In the genomic region with DNA sequence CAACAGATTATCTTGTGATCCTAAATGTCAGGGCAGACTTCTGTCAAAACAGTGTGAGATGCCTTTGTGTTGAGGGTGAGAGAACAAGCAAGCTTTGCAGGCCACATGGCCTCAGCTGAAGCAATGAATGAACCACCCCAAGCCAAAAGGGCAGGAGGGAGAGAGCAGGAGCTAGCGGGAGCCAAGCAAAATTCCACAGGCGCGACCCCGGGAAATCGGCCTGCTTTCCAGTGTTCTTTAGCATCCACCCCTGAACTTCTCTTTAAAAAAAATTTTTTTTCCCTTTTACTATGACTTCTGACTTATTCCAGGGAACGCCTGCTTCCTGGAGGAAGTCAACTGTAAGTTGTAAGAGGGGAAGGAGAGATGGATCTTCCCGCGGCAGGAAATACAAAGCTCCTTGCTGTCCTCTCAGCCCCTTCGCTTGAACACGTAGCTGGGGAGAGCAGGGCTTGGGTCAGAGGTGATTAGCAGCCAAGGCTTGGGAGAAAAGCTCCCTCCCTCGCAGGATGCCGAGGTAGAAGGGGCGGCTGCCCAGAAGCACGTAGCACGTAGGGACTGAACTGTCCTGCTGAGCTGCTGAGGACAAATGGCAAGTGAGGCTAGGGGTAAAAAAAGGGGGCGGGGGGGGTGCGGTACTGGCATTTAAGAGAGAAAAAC, we compare ENCODE assay signal across 9 mouse cellular contexts. TPM values are rescaled to one million over a fixed set of nuclear protein-coding genes. Genes with fewer than 3 reads are reported as not detected.
DNase-seq lines count a peak whose midpoint lies in the region; ATAC-seq lines count a peak whose summit lies in the region.
"Had no signal": no experiment of that assay in that cellular context is flagged by ENCODE, and none has a peak within 500 bp of the region (broad histone marks: within the 10 kb centered on the region; RNA-seq: fewer than 3 reads in every experiment).

No protein-coding gene starts in this region.

- ATAC-seq in forebrain, embryonic 12.5 days (ENCODE audit: low FRiP score), result no peak
- no peak for ATAC-seq in forebrain, embryonic 15.5 days (replicated peaks)
- ATAC-seq in midbrain, embryonic 11.5 days (ENCODE audit: low FRiP score), result no peak
- no peak for ATAC-seq in midbrain, embryonic 15.5 days (replicated peaks)
- 0 out of 2 replicates have a peak, but pooled peaks have one; percentile 27 for ATAC-seq in kidney, embryonic 16.5 days (ENCODE audit: low FRiP score, low TSS enrichment)
- no peak for ATAC-seq in megakaryocyte, adult 5-6 weeks (ENCODE audit: poor library complexity, severe bottlenecking)

- no peaks in the 10 kb centered on the region for H3K9me3 ChIP-seq in forebrain, embryonic 12.5 days
- no peaks in the 10 kb centered on the region for H3K9me3 ChIP-seq in forebrain, embryonic 15.5 days
- H3K9me3 ChIP-seq in midbrain, embryonic 11.5 days (ENCODE audit: control insufficient read depth, low read length), result no peaks in the 10 kb centered on the region
- H3K9me3 ChIP-seq in midbrain, embryonic 15.5 days, result no peaks in the 10 kb centered on the region
- no peaks in the 10 kb centered on the region for H3K9me3 ChIP-seq in kidney, embryonic 16.5 days (ENCODE audit: low read length)
- H3K9me3 ChIP-seq: stomach, embryonic 15.5 days had no signal

- H3K27me3 ChIP-seq in forebrain, embryonic 12.5 days, result peaks cover 7% of the 10 kb centered on the region; the same call in 1 of the 2 replicates
- H3K27me3 ChIP-seq in forebrain, embryonic 15.5 days, result 0 out of 2 replicates have a peak, but pooled peaks cover 3% of the 10 kb centered on the region
- no peaks in the 10 kb centered on the region; the same call in 1 of the 2 replicates for H3K27me3 ChIP-seq in midbrain, embryonic 11.5 days (ENCODE audit: control insufficient read depth, insufficient read depth, low read length)
- no peaks in the 10 kb centered on the region for H3K27me3 ChIP-seq in midbrain, embryonic 15.5 days (replicated peaks)
- H3K27me3 ChIP-seq in kidney, embryonic 16.5 days (ENCODE audit: insufficient read depth, low read length), result peaks cover 4% of the 10 kb centered on the region; the same call in 1 of the 2 replicates
- H3K27me3 ChIP-seq: stomach, embryonic 15.5 days had no signal

- peak; percentile 90 for DNase-seq in midbrain, embryonic 11.5 days (ENCODE audit: low spot score, missing footprints)
- peak; percentile 25 for DNase-seq in retina, embryonic 14.5 days (ENCODE audit: low spot score)
- DNase-seq in cerebellum, adult 11 months, result no peak

- WGBS in forebrain, embryonic 12.5 days, result 4% methylated on average over 17 of the region's 17 CpGs
- WGBS in forebrain, embryonic 15.5 days, result 3% methylated on average over 17 of the region's 17 CpGs
- WGBS in midbrain, embryonic 11.5 days, result 9% methylated on average over 17 of the region's 17 CpGs
- WGBS in midbrain, embryonic 15.5 days, result 9% methylated on average over 17 of the region's 17 CpGs
- WGBS in kidney, embryonic 16.5 days, result 10% methylated on average over 17 of the region's 17 CpGs

- no peak overlapping the region for H3K27ac ChIP-seq in forebrain, embryonic 12.5 days
- no peak overlapping the region for H3K27ac ChIP-seq in forebrain, embryonic 15.5 days (replicated peaks)
- no peak overlapping the region for H3K27ac ChIP-seq in midbrain, embryonic 11.5 days (ENCODE audit: low read depth, low read length)
- H3K27ac ChIP-seq in midbrain, embryonic 15.5 days, result no peak overlapping the region
- peak overlapping the region; percentile 39; the same call in 1 of the 2 replicates for H3K27ac ChIP-seq in kidney, embryonic 16.5 days (ENCODE audit: low read length)
- H3K27ac ChIP-seq: stomach, embryonic 15.5 days had no signal

- peaks cover 10% of the 10 kb centered on the region for H3K4me1 ChIP-seq in forebrain, embryonic 12.5 days
- no peaks in the 10 kb centered on the region for H3K4me1 ChIP-seq in forebrain, embryonic 15.5 days
- H3K4me1 ChIP-seq in midbrain, embryonic 11.5 days (ENCODE audit: control insufficient read depth, insufficient read depth, low read length), result peaks cover 6% of the 10 kb centered on the region; the same call in 1 of the 2 replicates
- no peaks in the 10 kb centered on the region; the same call in 1 of the 2 replicates for H3K4me1 ChIP-seq in midbrain, embryonic 15.5 days
- peaks cover 10% of the 10 kb centered on the region; the same call in 1 of the 2 replicates for H3K4me1 ChIP-seq in kidney, embryonic 16.5 days (ENCODE audit: insufficient read depth, low read length)

- H3K36me3 ChIP-seq in forebrain, embryonic 12.5 days (replicated peaks), result no peaks in the 10 kb centered on the region
- no peaks in the 10 kb centered on the region for H3K36me3 ChIP-seq in forebrain, embryonic 15.5 days
- H3K36me3 ChIP-seq in midbrain, embryonic 11.5 days (ENCODE audit: control insufficient read depth, insufficient read depth, low read length), result no peaks in the 10 kb centered on the region
- no peaks in the 10 kb centered on the region for H3K36me3 ChIP-seq in midbrain, embryonic 15.5 days (replicated peaks)
- H3K36me3 ChIP-seq in kidney, embryonic 16.5 days (ENCODE audit: insufficient read depth, low read length), result no peaks in the 10 kb centered on the region
- H3K36me3 ChIP-seq: stomach, embryonic 15.5 days had no signal

- no peak overlapping the region for H3K9ac ChIP-seq in forebrain, embryonic 12.5 days
- H3K9ac ChIP-seq in forebrain, embryonic 15.5 days (replicated peaks), result no peak overlapping the region
- H3K9ac ChIP-seq in midbrain, embryonic 11.5 days (ENCODE audit: low read length), result peak overlapping the region; percentile 22; the same call in 1 of the 2 replicates
- H3K9ac ChIP-seq in midbrain, embryonic 15.5 days, result no peak overlapping the region
- H3K9ac ChIP-seq in kidney, embryonic 16.5 days (replicated peaks; ENCODE audit: low read length), result no peak overlapping the region
- H3K9ac ChIP-seq: stomach, embryonic 15.5 days had no signal

- no peak overlapping the region for H3K4me3 ChIP-seq in forebrain, embryonic 12.5 days (replicated peaks)
- H3K4me3 ChIP-seq in forebrain, embryonic 15.5 days, result no peak overlapping the region
- H3K4me3 ChIP-seq in midbrain, embryonic 11.5 days (ENCODE audit: low read depth, low read length), result no peak overlapping the region
- H3K4me3 ChIP-seq in midbrain, embryonic 15.5 days, result no peak overlapping the region
- no peak overlapping the region for H3K4me3 ChIP-seq in kidney, embryonic 16.5 days (ENCODE audit: low read length)
- H3K4me3 ChIP-seq: stomach, embryonic 15.5 days had no signal

- peak overlapping the region; percentile 13 for H3K4me2 ChIP-seq in forebrain, embryonic 12.5 days
- H3K4me2 ChIP-seq in forebrain, embryonic 15.5 days (replicated peaks), result no peak overlapping the region
- peak overlapping the region; percentile 24 for H3K4me2 ChIP-seq in midbrain, embryonic 11.5 days
- H3K4me2 ChIP-seq in midbrain, embryonic 15.5 days, result no peak overlapping the region
- H3K4me2 ChIP-seq in kidney, embryonic 16.5 days (replicated peaks; ENCODE audit: low read depth, low read length), result 0 out of 2 replicates have a peak overlapping the region, but pooled peaks have one; percentile 1
- H3K4me2 ChIP-seq: stomach, embryonic 15.5 days had no signal

RNA-seq across cellular contexts. Expression of a gene that starts 25.3 kb away (rescaled TPM):
- polyA plus RNA-seq in forebrain, embryonic 12.5 days (2016; fragmentation: Nextera tagmentation; extraction: Ambion mirVana), result 528 and 531 TPM in 2 replicates
- 479 and 516 TPM in 2 replicates for polyA plus RNA-seq in forebrain, embryonic 15.5 days (2015; fragmentation: Nextera tagmentation; extraction: Ambion mirVana)
- 562 and 573 TPM in 2 replicates for polyA plus RNA-seq in midbrain, embryonic 11.5 days (2014; fragmentation: Nextera tagmentation; extraction: Ambion mirVana)
- polyA plus RNA-seq in midbrain, embryonic 15.5 days (2015; fragmentation: Nextera tagmentation; extraction: Ambion mirVana), result 425 and 436 TPM in 2 replicates
- polyA plus RNA-seq in kidney, embryonic 16.5 days (2015; fragmentation: Nextera tagmentation; extraction: Ambion mirVana), result 407 and 409 TPM in 2 replicates
- total RNA-seq in megakaryocyte, adult 5-6 weeks (2015), result 253 and 319 TPM in 2 replicates
- 198 and 242 TPM in 2 replicates for total RNA-seq in megakaryocyte, adult 5-6 weeks (2017)

RNA-seq across cellular contexts. Expression of a gene that starts 59.6 kb away (rescaled TPM):
- 3.2 and 4.2 TPM in 2 replicates for polyA plus RNA-seq in forebrain, embryonic 12.5 days (2016; fragmentation: Nextera tagmentation; extraction: Ambion mirVana)
- 3.7 and 4.1 TPM in 2 replicates for polyA plus RNA-seq in forebrain, embryonic 15.5 days (2015; fragmentation: Nextera tagmentation; extraction: Ambion mirVana)
- 4.3 and 4.5 TPM in 2 replicates for polyA plus RNA-seq in midbrain, embryonic 11.5 days (2014; fragmentation: Nextera tagmentation; extraction: Ambion mirVana)
- polyA plus RNA-seq in midbrain, embryonic 15.5 days (2015; fragmentation: Nextera tagmentation; extraction: Ambion mirVana), result 5.5 and 5.6 TPM in 2 replicates
- polyA plus RNA-seq in kidney, embryonic 16.5 days (2015; fragmentation: Nextera tagmentation; extraction: Ambion mirVana), result 2.5 and 2.7 TPM in 2 replicates
- total RNA-seq in megakaryocyte, adult 5-6 weeks (2015), result 33.8 and 37.5 TPM in 2 replicates
- total RNA-seq in megakaryocyte, adult 5-6 weeks (2017), result 21.2 and 23.3 TPM in 2 replicates

Comparison
In these comparisons a context has a peak if more than half of its experiments do, and no peak if none do; other contexts are left out.
1. H3K4me2 ChIP-seq: peak in forebrain, embryonic 12.5 days (single experiment), midbrain, embryonic 11.5 days (single experiment) and kidney, embryonic 16.5 days (single experiment); none in forebrain, embryonic 15.5 days (single experiment) and midbrain, embryonic 15.5 days (single experiment).